8 mouse cellular contexts compared by ENCODE assay signal in the genomic region with DNA sequence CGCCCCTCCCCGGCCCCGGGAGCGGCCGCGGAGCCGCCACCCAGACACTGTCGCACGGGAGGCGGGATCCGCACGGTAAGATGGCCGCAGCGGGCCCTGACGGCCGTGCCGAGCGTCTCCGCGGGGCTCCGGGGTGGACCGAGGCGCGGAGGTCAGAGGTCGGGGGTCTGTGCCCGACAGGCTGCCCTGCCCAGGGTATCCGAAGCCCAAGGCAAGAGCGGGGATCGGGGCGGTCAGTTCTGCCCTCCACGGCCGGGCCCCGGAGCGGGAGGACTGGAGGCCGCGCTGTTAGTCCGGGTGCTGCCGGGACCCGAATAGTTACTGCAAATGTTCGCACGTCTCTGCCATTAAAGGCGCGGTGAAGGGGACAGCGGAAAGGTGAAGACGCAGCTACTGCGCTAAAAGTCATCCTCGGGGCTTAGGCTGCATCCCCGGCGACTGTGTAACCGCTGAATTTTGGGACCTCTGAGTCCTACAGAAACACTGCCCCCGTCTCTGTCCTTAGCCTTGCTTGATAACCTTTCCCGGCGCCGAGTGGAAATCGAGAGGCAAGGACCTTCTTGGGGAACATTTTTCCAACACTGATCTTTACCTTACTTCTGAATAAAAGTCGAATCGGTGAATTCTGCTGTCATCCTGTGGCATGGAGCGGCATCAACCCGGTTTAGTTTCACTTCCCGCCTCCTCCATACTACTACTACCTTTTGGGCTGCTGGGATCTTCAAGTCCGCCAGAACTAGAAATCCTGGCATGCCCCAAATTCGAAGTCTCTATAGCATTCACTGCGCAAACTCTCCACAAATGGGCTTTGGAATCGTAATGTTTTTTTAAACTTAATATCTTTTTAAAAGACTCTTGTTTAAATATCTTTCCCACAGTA. TPM values are rescaled to one million over a fixed set of nuclear protein-coding genes. Genes with fewer than 3 reads are reported as not detected.
DNase-seq lines count a peak whose midpoint lies in the region; ATAC-seq and TF ChIP-seq lines count a peak whose summit lies in the region.

No protein-coding gene starts in this region.

- H3K27ac ChIP-seq in left cerebral cortex, adult 2 months: peak overlapping the region; percentile 90
- peak overlapping the region; percentile 100 for H3K27ac ChIP-seq in liver, postnatal 0 days (ENCODE audit: low read depth)

- peak overlapping the region; percentile 80 for H3K4me2 ChIP-seq in liver, postnatal 0 days (ENCODE audit: low read depth, low read length)

- no peak for TF ChIP-seq EP300 in liver, postnatal 0 days (IDR thresholded peaks at IDR 0.05; ENCODE audit: low read depth)

- ATAC-seq in granulocyte monocyte progenitor cell, adult 5-6 weeks (replicated peaks; ENCODE audit: poor library complexity, severe bottlenecking): peak; percentile 34
- ATAC-seq in liver, postnatal 0 days: peak; percentile 8; the same call in 1 of the 2 replicates

- 2% methylated on average over 63 of the region's 64 CpGs for WGBS in liver, postnatal 0 days (ENCODE audit: insufficient replicate concordance)

- H3K9me3 ChIP-seq in liver, postnatal 0 days (ENCODE audit: low read length): no peaks in the 10 kb centered on the region

- peaks cover 23% of the 10 kb centered on the region for H3K36me3 ChIP-seq in liver, postnatal 0 days (replicated peaks; ENCODE audit: insufficient read depth, low read length)

- no peak for TF ChIP-seq CTCF in left cerebral cortex, adult 2 months (IDR thresholded peaks at IDR 0.05)
- no peak for TF ChIP-seq CTCF in liver, postnatal 0 days (IDR thresholded peaks at IDR 0.05; ENCODE audit: low read depth)

- H3K4me3 ChIP-seq in left cerebral cortex, adult 2 months: peak overlapping the region; percentile 94
- peak overlapping the region; percentile 100 for H3K4me3 ChIP-seq in liver, postnatal 0 days (ENCODE audit: low read depth, low read length)

- intact Hi-C loops in left cerebral cortex, adult 2 months (cut with DNase I): loop anchor here (1.0 kb wide), 1 partner anchor 8 kb away; no protein-coding TSS in a partner anchor

- peak overlapping the region; percentile 100 for H3K9ac ChIP-seq in liver, postnatal 0 days (replicated peaks)

- DNase-seq in left cerebral cortex, adult 2 months (ENCODE audit: extremely low spot score in 1 of 2, low spot score in 2 of 2): peak in 1 of 2 experiments; percentile 69
- DNase-seq in left cerebral cortex, adult 8-10 months (ENCODE audit: low spot score in 2 of 2): no peak
- peak; percentile 43 for DNase-seq in R1 (ENCODE audit: low read depth, low spot score)
- no peak for DNase-seq in liver, postnatal 0 days
- no peak for DNase-seq in adrenal gland, adult 18-20 months (ENCODE audit: low spot score in 2 of 2)
- DNase-seq in T-cell, adult 2 months (ENCODE audit: low spot score): no peak
- DNase-seq in urinary bladder, postnatal 10 days (ENCODE audit: low spot score): no peak

- H3K4me1 ChIP-seq in liver, postnatal 0 days (ENCODE audit: insufficient read depth): peaks cover 35% of the 10 kb centered on the region

- H3K27me3 ChIP-seq in liver, postnatal 0 days (ENCODE audit: insufficient read depth, low read length): no peaks in the 10 kb centered on the region

RNA-seq across cellular contexts. Expression of gene Gid8, which starts 0.6 kb away (rescaled TPM):
- 10 to 100 TPM; 62.9 to 65.5 TPM for total RNA-seq in left cerebral cortex, adult 2 months (2021)
- 10 to 100 TPM; 66.2 to 72.7 (median 68.5) TPM for total RNA-seq in left cerebral cortex, adult 8-10 months (2022)
- 50.9 and 61.5 TPM in 2 replicates for total RNA-seq in granulocyte monocyte progenitor cell, adult 5-6 weeks (2014; fragmentation: Nextera tagmentation)
- 58.6 and 64.3 TPM in 2 replicates for total RNA-seq in granulocyte monocyte progenitor cell, adult 5-6 weeks (2017)
- 68.2 and 71.3 TPM in 2 replicates for polyA plus RNA-seq in liver, postnatal 0 days (2015; fragmentation: Nextera tagmentation; extraction: Ambion mirVana)
- 10 to 100 TPM; 50.0 to 60.2 TPM for total RNA-seq in adrenal gland, adult 18-20 months (2021)

RNA-seq across cellular contexts. Expression of gene Dido1, which starts 0.7 kb away (rescaled TPM):
- total RNA-seq in left cerebral cortex, adult 2 months (2021): 10 to 100 TPM; 59.5 to 60.2 TPM
- 10 to 100 TPM; 53.8 to 57.8 (median 55.2) TPM for total RNA-seq in left cerebral cortex, adult 8-10 months (2022)
- 44.8 and 57.8 TPM in 2 replicates for total RNA-seq in granulocyte monocyte progenitor cell, adult 5-6 weeks (2014; fragmentation: Nextera tagmentation)
- total RNA-seq in granulocyte monocyte progenitor cell, adult 5-6 weeks (2017): 48.5 and 51.3 TPM in 2 replicates
- 6.5 and 8.7 TPM in 2 replicates for polyA plus RNA-seq in liver, postnatal 0 days (2015; fragmentation: Nextera tagmentation; extraction: Ambion mirVana)
- 10 to 100 TPM; 36.7 to 38.3 TPM for total RNA-seq in adrenal gland, adult 18-20 months (2021)

RNA-seq across cellular contexts. Expression of gene Slc17a9, which starts 14.5 kb away (rescaled TPM):
- total RNA-seq in left cerebral cortex, adult 2 months (2021): under 1 TPM in 1 of 2 experiments, not detected in 1; 0.57 TPM
- 1 to 10 TPM in 2 of 4 experiments, under 1 TPM in 2; 0.43 to 1.3 (median 0.94) TPM for total RNA-seq in left cerebral cortex, adult 8-10 months (2022)
- total RNA-seq in granulocyte monocyte progenitor cell, adult 5-6 weeks (2014; fragmentation: Nextera tagmentation): 19.4 and 21.5 TPM in 2 replicates
- total RNA-seq in granulocyte monocyte progenitor cell, adult 5-6 weeks (2017): 6.5 and 9.0 TPM in 2 replicates
- polyA plus RNA-seq in liver, postnatal 0 days (2015; fragmentation: Nextera tagmentation; extraction: Ambion mirVana): 5.2 and 6.0 TPM in 2 replicates
- 1 to 10 TPM; 1.5 TPM for total RNA-seq in adrenal gland, adult 18-20 months (2021)
